Mouse (Mus musculus) forebrain, embryonic 10.5 days (tissue): ENCODE results near the gene Gpr137b. TPM values are rescaled to one million over a fixed set of nuclear protein-coding genes. Genes with fewer than 3 reads are reported as not detected.
"Not testable (repeated sequence)": the region's sequence is repeated elsewhere in the genome, so short reads cannot be mapped to it uniquely, and the experiment has no call there.

Experiments
- DNase-seq: peaks from one replicate; pipeline ENCODE4 v3.0.0-alpha.2; 2017; ENCODE audit warnings: low spot score; ENCODE audit errors: extremely low spot score
- H3K27ac ChIP-seq: fragments of 300-500 bp; sonication (generic); 2 replicates; pipeline ENCODE4 v1.5.1; 2016; ENCODE audit warnings: mild to moderate bottlenecking
- H3K27me3 ChIP-seq: fragments of 300-500 bp; sonication (generic); 2 replicates; pipeline ENCODE4 v1.6.1; 2016; ENCODE audit warnings: mild to moderate bottlenecking; ENCODE audit not compliant: poor library complexity, severe bottlenecking
- H3K36me3 ChIP-seq: fragments of 300-500 bp; sonication (generic); replicated peaks from 2 replicates; pipeline ENCODE4 v1.6.1; 2016; ENCODE audit warnings: mild to moderate bottlenecking, moderate library complexity
- H3K4me1 ChIP-seq: fragments of 300-500 bp; sonication (generic); 2 replicates; pipeline ENCODE4 v1.6.1; 2016
- H3K4me3 ChIP-seq: fragments of 300-500 bp; sonication (generic); 2 replicates; pipeline ENCODE4 v1.5.1; 2016; ENCODE audit warnings: mild to moderate bottlenecking, moderate library complexity
- H3K9me3 ChIP-seq: fragments of 300-500 bp; sonication (generic); 2 replicates; pipeline ENCODE4 v1.6.1; 2016; ENCODE audit warnings: mild to moderate bottlenecking, moderate library complexity
- WGBS: fragments of 180-500 bp; shearing (Covaris S2); methylation state at CpG from one replicate; pipeline ENCODE4 v1.1.7; 2016; 5-methylcytosine and 5-hydroxymethylcytosine counted together
- polyA plus RNA-seq: library from polyadenylated mRNA; unstranded; fragments of >200 nt; fragmentation: Nextera tagmentation; extraction: Ambion mirVana; gene quantifications from 2 replicates; pipeline ENCODE4 v1.2.1, GENCODE M21; 2016

Gpr137b gene
- 22.7 and 23.3 TPM in 2 replicates for polyA plus RNA-seq

- H3K27me3 ChIP-seq, H3K4me1 ChIP-seq, H3K9me3 ChIP-seq, H3K36me3 ChIP-seq: not testable (repeated sequence)
- WGBS = under 1% methylated on average over 58 of the region's 78 CpGs
- Histone ChIP-seq H3K27ac (peak within 1 kb of the TSS; percentile 75; the same call in 1 of the 2 replicates), H3K4me3 (peak within 1 kb of the TSS; percentile 52)
- DNase-seq = peak; percentile 36
Observed at GRCm38 (mm10) chr13:13393228-13394095, at the start of gene Gpr137b. TSS of gene Gpr137b (minus strand) at chr13:13394014.

GRCm38 (mm10) chr13:13438112-13438953 lies 44.5 kb upstream of the Gpr137b start:
- H3K9me3 ChIP-seq, H3K4me1 ChIP-seq, H3K36me3 ChIP-seq, DNase-seq, H3K27ac ChIP-seq, H3K27me3 ChIP-seq: not testable (repeated sequence)
- WGBS = 8% methylated on average over 19 of the region's 28 CpGs
- peak overlapping the region; percentile 29; the same call in 1 of the 2 replicates for H3K4me3 ChIP-seq

GRCm38 (mm10) chr13:13437460-13438015 lies 43.7 kb upstream of the Gpr137b start, which contains the start of gene Nid1:
TSS of gene Nid1 (plus strand) at chr13:13437551.
- not testable (repeated sequence) for DNase-seq, H3K4me1 ChIP-seq, H3K27me3 ChIP-seq, H3K36me3 ChIP-seq, H3K9me3 ChIP-seq, H3K27ac ChIP-seq
- peak within 1 kb of the TSS; percentile 42 for H3K4me3 ChIP-seq
- WGBS = under 1% methylated on average over 33 of the region's 39 CpGs

GRCm38 (mm10) chr13:13436161-13436560 lies 42.3 kb upstream of the Gpr137b start:
- 82% methylated on average over 5 of the region's 7 CpGs for WGBS

GRCm38 (mm10) chr13:13423301-13423700 lies 29.5 kb upstream of the Gpr137b start:
- not testable (repeated sequence) for H3K4me1 ChIP-seq, DNase-seq, H3K4me3 ChIP-seq, H3K27ac ChIP-seq, H3K36me3 ChIP-seq, H3K9me3 ChIP-seq, H3K27me3 ChIP-seq
- WGBS = 80% methylated on average over 1 of the region's 5 CpGs

More at GRCm38 (mm10) chr13:13436161-13436560, 42.3 kb upstream of the Gpr137b start:
- H3K27ac ChIP-seq, DNase-seq, H3K4me3 ChIP-seq, H3K9me3 ChIP-seq, H3K4me1 ChIP-seq, H3K27me3 ChIP-seq, H3K36me3 ChIP-seq: not testable (repeated sequence)

- DNase-seq, H3K9me3 ChIP-seq, H3K4me3 ChIP-seq, H3K27me3 ChIP-seq, H3K4me1 ChIP-seq, H3K36me3 ChIP-seq, H3K27ac ChIP-seq: not testable (repeated sequence)
- WGBS = 93% methylated on average over 6 of the region's 12 CpGs
Observed at GRCm38 (mm10) chr13:13418859-13419258, 25.0 kb upstream of the Gpr137b start.

GRCm38 (mm10) chr13:13416007-13416337 lies 22.2 kb upstream of the Gpr137b start:
- not testable (repeated sequence) for H3K9me3 ChIP-seq, H3K27me3 ChIP-seq, H3K4me1 ChIP-seq, H3K27ac ChIP-seq, H3K4me3 ChIP-seq, H3K36me3 ChIP-seq, DNase-seq
- WGBS = 81% methylated on average over 3 of the region's 4 CpGs

- WGBS = 44% methylated on average over 23 of the region's 23 CpGs
Observed at GRCm38 (mm10) chr13:13415120-13416006, 21.5 kb upstream of the Gpr137b start.

GRCm38 (mm10) chr13:13414206-13414605 lies 20.4 kb upstream of the Gpr137b start:
- Histone ChIP-seq H3K36me3 (no peaks in the 10 kb centered on the region), H3K9me3 (no peaks in the 10 kb centered on the region), H3K4me1 (no peaks in the 10 kb centered on the region), H3K27ac (no peak overlapping the region), H3K4me3 (no peak overlapping the region), H3K27me3 (no peaks in the 10 kb centered on the region)
- no peak for DNase-seq
- 80% methylated on average over 3 of the region's 3 CpGs for WGBS

More at GRCm38 (mm10) chr13:13415120-13416006, 21.5 kb upstream of the Gpr137b start:
- H3K36me3 ChIP-seq, H3K9me3 ChIP-seq, H3K4me3 ChIP-seq, H3K4me1 ChIP-seq, H3K27ac ChIP-seq, H3K27me3 ChIP-seq: not testable (repeated sequence)
- DNase-seq = peak; percentile 33

- not testable (repeated sequence) for H3K27me3 ChIP-seq, DNase-seq, H3K9me3 ChIP-seq, H3K4me1 ChIP-seq, H3K27ac ChIP-seq, H3K36me3 ChIP-seq, H3K4me3 ChIP-seq
- WGBS = no CpG with 5 or more reads among the region's 6 CpGs
Observed at GRCm38 (mm10) chr13:13405511-13405910, 11.7 kb upstream of the Gpr137b start.

- not testable (repeated sequence) for H3K27me3 ChIP-seq, H3K4me1 ChIP-seq, H3K4me3 ChIP-seq, H3K36me3 ChIP-seq, DNase-seq, H3K9me3 ChIP-seq, H3K27ac ChIP-seq
- 90% methylated on average over 6 of the region's 6 CpGs for WGBS
Observed at GRCm38 (mm10) chr13:13404517-13405155, 10.8 kb upstream of the Gpr137b start.

GRCm38 (mm10) chr13:13403839-13404238 lies 10.0 kb upstream of the Gpr137b start:
- not testable (repeated sequence) for H3K27ac ChIP-seq, DNase-seq, H3K4me1 ChIP-seq, H3K4me3 ChIP-seq, H3K27me3 ChIP-seq, H3K36me3 ChIP-seq, H3K9me3 ChIP-seq
- 84% methylated on average over 6 of the region's 6 CpGs for WGBS
